Mouse (Mus musculus) kidney, adult 2 months (tissue): ENCODE data around the gene Fktn.

Source experiments
- CTCF ChIP-seq: fragments of 200-500 bp; conservative IDR thresholded peaks from 2 replicates; pipeline ENCODE4 v1.5.1; 2011; ENCODE audit warnings: low read depth, mild to moderate bottlenecking, control low read depth, low read length, moderate library complexity, mixed read lengths; ENCODE audit not compliant: insufficient read depth, insufficient read length
- POLR2A ChIP-seq: fragments of 200-500 bp; IDR thresholded peaks from one replicate; pipeline ENCODE4 v1.6.1; 2011; ENCODE audit warnings: low read depth, low read length, control low read depth

DNA sequence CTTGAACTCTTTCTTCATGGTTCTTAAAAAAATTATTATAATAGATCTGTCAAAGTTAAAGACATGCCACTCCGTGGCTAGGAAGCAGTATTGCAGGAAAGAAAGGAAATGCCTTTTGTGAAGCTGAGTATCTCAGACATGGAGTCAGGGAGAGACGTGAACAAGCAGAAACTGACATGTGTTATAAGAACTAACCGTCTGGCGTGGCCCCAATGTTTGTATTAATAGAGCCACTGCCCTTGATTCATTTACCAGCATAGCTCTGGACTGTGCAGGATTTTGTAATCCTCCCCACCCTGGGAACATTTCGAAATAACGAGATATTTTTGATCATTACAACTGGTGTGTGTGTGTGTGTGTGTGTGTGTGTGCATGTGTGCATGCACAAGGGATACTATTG lies 109.9 kb downstream of the Fktn start:
- TF ChIP-seq CTCF: no peak
- TF ChIP-seq POLR2A: no peak
